Mouse (Mus musculus): Measurements from ENCODE around the gene Pebp1.

DNA sequence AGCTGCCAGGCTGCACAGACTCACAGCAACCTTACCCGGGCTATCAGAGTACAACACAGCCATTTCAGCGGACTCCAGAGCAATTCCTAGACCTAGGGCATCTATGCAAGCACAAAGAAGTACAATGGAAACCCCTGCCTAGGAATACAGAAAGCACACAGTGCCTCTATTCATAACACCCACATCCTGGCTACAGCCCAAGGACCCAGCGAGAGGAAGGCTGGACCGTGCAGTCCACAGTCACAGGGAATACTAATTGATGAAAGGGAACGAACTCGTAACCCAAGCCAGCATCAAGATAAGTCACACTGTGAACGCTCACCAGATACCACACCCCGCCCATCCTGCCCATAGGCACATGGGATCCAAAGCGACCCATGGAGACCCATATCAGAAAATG lies 3.4 kb downstream of the Pebp1 start:
- TF ChIP-seq GATA1 (IDR thresholded peaks at IDR 0.05; ENCODE audit: borderline replicate concordance, low read length): no peak
- no peak for TF ChIP-seq FLI1 (IDR thresholded peaks at IDR 0.05; ENCODE audit: low read length)
